Mouse (Mus musculus): ENCODE measurements around the gene Cep63.
A peak's percentile ranks its signal among the peaks of the same experiment; 100 is the strongest.

Gene Cep63

DNA sequence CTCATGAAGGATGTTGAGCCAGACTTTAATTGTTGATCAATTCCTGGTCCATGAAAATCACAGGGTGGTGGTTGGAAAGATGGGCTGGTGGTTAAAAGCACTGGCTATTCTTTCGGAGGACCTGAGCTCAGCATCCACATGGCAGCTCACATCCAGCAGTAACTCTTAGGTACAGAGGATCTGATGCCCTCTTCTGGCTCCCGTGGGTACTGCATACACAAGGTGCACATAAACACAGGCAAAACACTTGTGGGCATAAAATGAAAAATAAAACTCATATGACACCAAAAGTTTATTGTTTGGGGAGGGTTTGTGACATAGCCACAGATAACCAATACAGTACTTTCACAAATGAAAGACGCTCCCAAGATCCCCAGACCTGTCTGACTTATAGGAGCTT lies 67.9 kb downstream of the Cep63 start:
- no peak for DNase-seq (ENCODE audit: low spot score)

- no peak for DNase-seq (ENCODE audit: low spot score)
Observed at GRCm38 (mm10) chr9:102553781-102554180, 72.6 kb downstream of the Cep63 start.

- no peak for DNase-seq (ENCODE audit: low spot score)
Observed at GRCm38 (mm10) chr9:102551771-102552170, 74.6 kb downstream of the Cep63 start.

GRCm38 (mm10) chr9:102549211-102549610 lies 77.1 kb downstream of the Cep63 start:
- no peak for DNase-seq (ENCODE audit: low spot score)

DNA sequence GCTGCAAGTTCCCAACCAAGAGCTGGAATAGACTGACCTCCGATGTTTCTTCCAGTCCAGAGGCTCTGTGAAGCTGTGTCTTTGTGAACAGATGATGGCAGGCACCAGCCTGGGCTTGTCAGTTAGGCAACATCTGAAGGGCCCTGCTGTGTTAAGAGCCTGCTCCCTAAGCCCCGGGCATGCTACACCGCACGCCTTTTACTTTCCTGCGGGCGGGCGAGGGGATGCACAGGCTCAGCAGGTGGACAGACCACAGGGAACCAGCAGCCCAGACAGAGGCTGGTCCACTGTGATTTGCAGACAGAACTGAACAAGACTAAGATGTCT lies 79.3 kb downstream of the Cep63 start:
- no peak for DNase-seq (ENCODE audit: low spot score)

GRCm38 (mm10) chr9:102546256-102547027 lies 79.9 kb downstream of the Cep63 start:
- DNase-seq (ENCODE audit: low spot score): no peak

DNA sequence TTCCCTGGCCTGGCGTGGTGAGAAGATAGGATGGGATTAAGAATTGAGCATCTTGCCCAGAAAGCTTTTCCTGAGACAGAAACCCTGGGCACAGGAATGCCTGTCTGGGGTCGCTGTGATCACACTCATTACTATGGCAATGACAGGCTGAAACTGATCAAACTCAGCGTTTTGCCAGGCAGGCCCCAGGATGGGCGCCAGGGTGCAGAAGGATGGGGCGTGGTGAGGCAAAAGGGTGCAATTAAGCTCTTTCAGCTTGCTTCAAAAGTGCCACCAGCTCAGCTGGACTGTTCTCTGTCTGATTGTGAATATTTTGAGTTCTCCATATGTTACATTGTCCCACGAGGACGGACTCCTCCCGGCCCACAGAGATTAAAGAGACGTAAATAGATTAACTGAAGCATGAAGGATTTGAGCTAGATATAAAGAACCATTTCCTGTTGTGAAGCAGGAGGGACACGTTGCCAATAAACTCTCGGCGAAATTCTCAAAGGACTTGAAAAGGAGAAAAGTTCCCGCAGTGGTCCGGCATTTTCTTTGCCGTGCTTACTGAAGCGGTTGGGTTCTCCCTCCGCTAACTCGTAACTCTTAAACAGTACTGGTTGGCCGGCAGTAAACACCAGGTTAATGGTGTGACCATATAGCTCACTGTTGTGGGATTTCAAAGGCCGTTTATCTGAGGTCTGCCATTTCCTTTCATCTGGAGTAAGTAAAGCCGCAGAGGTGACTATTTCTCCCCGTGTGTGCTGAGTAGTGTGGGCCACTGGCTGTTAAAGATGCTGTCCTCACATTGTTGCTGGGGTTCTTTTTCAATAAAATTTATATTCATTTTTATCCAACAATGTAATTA lies 80.7 kb downstream of the Cep63 start:
- DNase-seq (ENCODE audit: low spot score): no peak

- DNase-seq (ENCODE audit: low spot score): peak; percentile 85
Observed at GRCm38 (mm10) chr9:102544773-102545366, 81.5 kb downstream of the Cep63 start.

GRCm38 (mm10) chr9:102544116-102544772 lies 82.1 kb downstream of the Cep63 start:
- DNase-seq (ENCODE audit: low spot score): no peak

- no peak for DNase-seq (ENCODE audit: low spot score)
Observed at GRCm38 (mm10) chr9:102543761-102544115, 82.6 kb downstream of the Cep63 start.

DNA sequence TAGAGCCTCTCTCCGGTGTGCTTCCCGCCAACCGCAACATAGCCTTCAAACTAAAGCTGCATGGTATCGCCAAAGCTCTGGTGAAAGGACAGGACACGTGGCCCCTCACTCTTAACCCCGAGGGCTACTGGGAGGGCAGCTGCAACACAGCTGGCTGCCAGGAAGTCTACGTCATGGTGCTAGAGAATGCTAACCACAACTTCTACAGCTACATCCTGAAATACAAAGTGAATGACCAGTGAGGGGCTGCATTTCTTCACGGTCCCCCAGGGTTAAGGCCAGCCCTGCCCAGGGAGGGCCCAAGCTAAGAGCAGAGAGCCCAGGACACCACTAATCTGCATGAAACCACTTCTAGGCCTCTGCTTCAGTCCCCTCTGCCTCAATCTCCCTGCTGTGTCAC lies 83.8 kb downstream of the Cep63 start:
- DNase-seq (ENCODE audit: low spot score): no peak

GRCm38 (mm10) chr9:102541666-102542065 lies 84.7 kb downstream of the Cep63 start:
- no peak for DNase-seq (ENCODE audit: low spot score)

DNA sequence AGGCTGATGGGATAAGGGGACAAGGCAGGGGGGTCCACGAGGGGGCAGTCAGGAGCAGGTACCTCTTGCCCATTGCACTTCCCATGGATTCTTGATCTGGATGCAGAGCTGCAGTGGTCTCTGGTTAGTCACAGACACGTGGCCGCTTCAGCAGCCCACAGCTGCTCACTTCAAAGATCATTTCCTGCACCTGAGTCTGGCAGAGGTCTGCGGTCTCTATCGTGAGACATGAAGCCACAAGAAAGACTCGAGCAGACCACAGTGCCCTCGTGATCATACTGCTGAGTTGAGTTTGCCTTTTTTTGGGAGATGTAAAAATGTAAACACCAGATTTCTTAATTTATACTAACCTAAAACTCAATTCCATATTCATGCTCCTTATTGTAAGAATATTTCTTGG lies 86.6 kb downstream of the Cep63 start:
- DNase-seq (ENCODE audit: low spot score): no peak

- DNase-seq (ENCODE audit: low spot score): no peak
Observed at GRCm38 (mm10) chr9:102536968-102537367, 89.4 kb downstream of the Cep63 start.

All from layer of hippocampus, adult 11-12 months (tissue).